Comparison of ENCODE assay signal across 14 mouse cellular contexts in genomic region chr1:69165202-69165601, GRCm38 (mm10). TPM values are rescaled to one million over a fixed set of nuclear protein-coding genes. Genes with fewer than 3 reads are reported as not detected.
DNase-seq lines count a peak whose midpoint lies in the region; ATAC-seq and TF ChIP-seq lines count a peak whose summit lies in the region.
"Had no signal": no experiment of that assay in that cellular context is flagged by ENCODE, and none has a peak within 500 bp of the region (broad histone marks: within the 10 kb centered on the region; RNA-seq: fewer than 3 reads in every experiment).

No protein-coding gene starts in this region.

- no peaks in the 10 kb centered on the region for H3K36me3 ChIP-seq in kidney, postnatal 0 days (ENCODE audit: insufficient read depth, low read length)
- no peaks in the 10 kb centered on the region for H3K36me3 ChIP-seq in embryonic facial prominence, embryonic 14.5 days (ENCODE audit: control insufficient read depth, insufficient read depth, low read length)
- no peaks in the 10 kb centered on the region for H3K36me3 ChIP-seq in heart, embryonic 11.5 days (ENCODE audit: control insufficient read depth, insufficient read depth, low read length)
- H3K36me3 ChIP-seq: forebrain, embryonic 12.5 days; heart, embryonic 15.5 days; limb, embryonic 15.5 days; neural tube, embryonic 15.5 days had no signal

- DNase-seq in kidney, postnatal 0 days (ENCODE audit: low spot score), result peak; percentile 14
- DNase-seq in kidney, adult 8-10 months, result no peak
- peak; percentile 2 for DNase-seq in A20 (ENCODE audit: low read depth, low spot score)
- DNase-seq in ES-CJ7 (ENCODE audit: low read depth, low spot score), result peak; percentile 43
- DNase-seq in embryonic facial prominence, embryonic 14.5 days (ENCODE audit: low spot score), result peak; percentile 48
- DNase-seq: cerebellum, adult 8-10 months; kidney, postnatal 36 days had no signal

- no peak for ATAC-seq in kidney, postnatal 0 days (replicated peaks; ENCODE audit: low FRiP score, low read depth)
- no peak for ATAC-seq in embryonic facial prominence, embryonic 14.5 days (ENCODE audit: low read depth)
- ATAC-seq in erythroblast, adult 5-6 weeks (replicated peaks; ENCODE audit: low FRiP score, poor library complexity, severe bottlenecking), result no peak
- no peak for ATAC-seq in heart, embryonic 11.5 days (replicated peaks; ENCODE audit: insufficient number of reproducible peaks, low FRiP score, low TSS enrichment)

- no peak overlapping the region for H3K4me3 ChIP-seq in kidney, postnatal 0 days (replicated peaks; ENCODE audit: low read depth, low read length)
- H3K4me3 ChIP-seq in embryonic facial prominence, embryonic 14.5 days (ENCODE audit: low read depth, low read length), result no peak overlapping the region
- no peak overlapping the region for H3K4me3 ChIP-seq in heart, embryonic 11.5 days (ENCODE audit: low read depth, low read length)
- H3K4me3 ChIP-seq: forebrain, embryonic 12.5 days; heart, embryonic 15.5 days; limb, embryonic 15.5 days; megakaryocyte, embryonic 14.5 days; neural tube, embryonic 15.5 days had no signal

- H3K9me3 ChIP-seq in kidney, postnatal 0 days (replicated peaks; ENCODE audit: low read length), result no peaks in the 10 kb centered on the region
- no peaks in the 10 kb centered on the region for H3K9me3 ChIP-seq in embryonic facial prominence, embryonic 14.5 days (ENCODE audit: control insufficient read depth, low read length)
- no peaks in the 10 kb centered on the region for H3K9me3 ChIP-seq in heart, embryonic 11.5 days (replicated peaks; ENCODE audit: control insufficient read depth, low read length)
- H3K9me3 ChIP-seq: forebrain, embryonic 12.5 days; heart, embryonic 15.5 days; limb, embryonic 15.5 days; megakaryocyte, embryonic 14.5 days; neural tube, embryonic 15.5 days had no signal

- no peaks in the 10 kb centered on the region for H3K4me1 ChIP-seq in kidney, postnatal 0 days (replicated peaks; ENCODE audit: insufficient read depth, low read length)
- H3K4me1 ChIP-seq in embryonic facial prominence, embryonic 14.5 days (ENCODE audit: control insufficient read depth, insufficient read depth, low read length), result no peaks in the 10 kb centered on the region
- H3K4me1 ChIP-seq in heart, embryonic 11.5 days (ENCODE audit: control insufficient read depth, insufficient read depth, low read length), result no peaks in the 10 kb centered on the region
- H3K4me1 ChIP-seq: forebrain, embryonic 12.5 days; heart, embryonic 15.5 days; limb, embryonic 15.5 days; megakaryocyte, embryonic 14.5 days; neural tube, embryonic 15.5 days had no signal

- 54% methylated on average over 5 of the region's 5 CpGs for WGBS in kidney, postnatal 0 days
- WGBS in embryonic facial prominence, embryonic 14.5 days, result 39% methylated on average over 5 of the region's 5 CpGs
- 52% methylated on average over 5 of the region's 5 CpGs for WGBS in heart, embryonic 11.5 days (ENCODE audit: insufficient replicate concordance)

- no peak overlapping the region for H3K27ac ChIP-seq in kidney, postnatal 0 days
- H3K27ac ChIP-seq in embryonic facial prominence, embryonic 14.5 days (replicated peaks; ENCODE audit: low read depth, low read length), result no peak overlapping the region
- H3K27ac ChIP-seq in heart, embryonic 11.5 days (ENCODE audit: low read depth, low read length), result no peak overlapping the region
- H3K27ac ChIP-seq: forebrain, embryonic 12.5 days; heart, embryonic 15.5 days; limb, embryonic 15.5 days; neural tube, embryonic 15.5 days had no signal

- no peak overlapping the region for H3K4me2 ChIP-seq in kidney, postnatal 0 days (ENCODE audit: low read length)
- H3K4me2 ChIP-seq in embryonic facial prominence, embryonic 14.5 days (ENCODE audit: low read depth, low read length), result no peak overlapping the region
- no peak overlapping the region for H3K4me2 ChIP-seq in heart, embryonic 11.5 days
- H3K4me2 ChIP-seq: forebrain, embryonic 12.5 days; heart, embryonic 15.5 days; limb, embryonic 15.5 days; neural tube, embryonic 15.5 days had no signal

- no peak overlapping the region for H3K9ac ChIP-seq in kidney, postnatal 0 days (ENCODE audit: low read depth, low read length)
- H3K9ac ChIP-seq in embryonic facial prominence, embryonic 14.5 days (ENCODE audit: low read depth, low read length), result no peak overlapping the region
- no peak overlapping the region for H3K9ac ChIP-seq in heart, embryonic 11.5 days (ENCODE audit: low read depth, low read length)
- H3K9ac ChIP-seq: forebrain, embryonic 12.5 days; heart, embryonic 15.5 days; limb, embryonic 15.5 days; neural tube, embryonic 15.5 days had no signal

- peak; percentile 55 for TF ChIP-seq CTCF in kidney, postnatal 0 days (IDR thresholded peaks at IDR 0.05; ENCODE audit: low read depth)

- H3K27me3 ChIP-seq in kidney, postnatal 0 days (ENCODE audit: insufficient read depth, low read length), result no peaks in the 10 kb centered on the region
- no peaks in the 10 kb centered on the region for H3K27me3 ChIP-seq in embryonic facial prominence, embryonic 14.5 days (replicated peaks; ENCODE audit: control insufficient read depth, insufficient read depth, low read length)
- H3K27me3 ChIP-seq in heart, embryonic 11.5 days (ENCODE audit: control insufficient read depth, insufficient read depth, low read length), result no peaks in the 10 kb centered on the region
- H3K27me3 ChIP-seq: forebrain, embryonic 12.5 days; heart, embryonic 15.5 days; limb, embryonic 15.5 days; megakaryocyte, embryonic 14.5 days; neural tube, embryonic 15.5 days had no signal

RNA-seq across cellular contexts. Expression of gene Erbb4, which starts 57.3 kb away (rescaled TPM):
- polyA plus RNA-seq in kidney, postnatal 0 days (2015; fragmentation: Nextera tagmentation; extraction: Ambion mirVana), result 5.0 and 5.3 TPM in 2 replicates
- 1.3 and 2.2 TPM in 2 replicates for polyA plus RNA-seq in embryonic facial prominence, embryonic 14.5 days (2014; fragmentation: Nextera tagmentation; extraction: Ambion mirVana)
- total RNA-seq in erythroblast, adult 5-6 weeks (2015; ENCODE audit: low replicate concordance), result not detected in 2 replicates
- under 0.01 TPM in 2 replicates for total RNA-seq in erythroblast, adult 5-6 weeks (2017; ENCODE audit: low replicate concordance)
- polyA plus RNA-seq in heart, embryonic 11.5 days (2014; fragmentation: Nextera tagmentation; extraction: Ambion mirVana), result 11.5 and 14.8 TPM in 2 replicates

Comparison
In these comparisons a context has a peak if more than half of its experiments do, and no peak if none do; other contexts are left out.
1. DNase-seq: peak in kidney, postnatal 0 days (single experiment), A20 (single experiment), ES-CJ7 (single experiment) and embryonic facial prominence, embryonic 14.5 days (single experiment); none in kidney, adult 8-10 months (0 of 2).